Mouse (Mus musculus): ENCODE data around the gene Il17c.
A peak's percentile ranks its signal among the peaks of the same experiment; 100 is the strongest.

The Il17c gene

GRCm38 (mm10) chr8:122421376-122422070, at the start of gene Il17c:
Gene Il17c (plus strand): TSS chr8:122422020.
- no peak for DNase-seq (ENCODE audit: inconsistent ontology term)

- DNase-seq (ENCODE audit: inconsistent ontology term): no peak
Observed at GRCm38 (mm10) chr8:122375320-122375719, 46.5 kb upstream of the Il17c start.

GRCm38 (mm10) chr8:122375751-122376364, 46.0 kb upstream of the Il17c start:
- no peak for DNase-seq (ENCODE audit: inconsistent ontology term)

DNA sequence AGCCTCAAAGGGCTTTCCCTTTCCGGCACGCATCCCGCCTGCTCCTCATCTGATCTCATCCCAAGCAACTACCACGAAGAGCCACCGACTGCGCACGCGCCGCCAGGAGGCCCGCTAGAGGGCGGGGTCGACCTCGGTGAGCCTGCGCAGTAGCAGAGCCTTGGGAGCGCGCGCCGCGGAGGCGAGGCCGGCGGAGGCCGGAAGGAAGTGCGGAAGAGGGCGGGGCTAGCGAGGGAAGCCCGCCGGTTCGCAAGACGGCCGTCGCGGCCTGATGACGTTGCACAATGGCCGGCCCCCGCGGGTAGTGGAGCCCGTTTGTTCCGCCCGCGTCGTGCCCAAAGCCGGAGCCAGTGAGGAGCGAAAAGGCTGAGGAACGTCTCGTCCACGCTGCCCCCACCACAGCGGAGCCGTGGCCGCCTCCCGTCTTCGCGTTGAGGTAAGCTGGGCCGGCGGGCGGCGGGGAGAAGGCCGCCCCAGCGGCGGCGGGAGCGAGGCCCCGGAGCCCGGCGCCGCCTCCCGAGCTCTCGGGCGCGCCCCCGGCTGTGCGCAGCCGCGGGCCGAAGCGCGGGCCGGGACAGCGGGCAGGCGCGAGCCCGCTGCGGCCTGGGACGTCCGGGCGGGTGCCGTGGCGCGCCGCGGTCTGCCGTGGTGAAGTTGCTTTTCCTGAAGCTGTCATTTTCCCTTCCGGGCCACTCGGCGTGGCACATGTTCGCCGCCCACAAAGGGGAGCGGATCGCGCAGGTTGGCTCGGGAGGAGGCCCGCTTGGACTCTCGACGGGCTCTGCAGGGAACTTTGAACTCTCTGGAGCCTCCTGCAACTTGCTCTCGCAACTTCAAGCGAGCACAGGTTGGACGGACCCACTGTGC, 45.2 kb upstream of the Il17c start, which contains the start of gene Zc3h18:
Gene Zc3h18 (plus strand): TSS at position 245 of the 867 bp plus-strand sequence.
- DNase-seq (ENCODE audit: inconsistent ontology term): peak; percentile 99

GRCm38 (mm10) chr8:122383039-122383438, 38.8 kb upstream of the Il17c start:
- no peak for DNase-seq (ENCODE audit: inconsistent ontology term)

- no peak for DNase-seq (ENCODE audit: inconsistent ontology term)
Observed at GRCm38 (mm10) chr8:122389357-122389756, 32.5 kb upstream of the Il17c start.

- no peak for DNase-seq (ENCODE audit: inconsistent ontology term)
Observed at GRCm38 (mm10) chr8:122390758-122391157, 31.1 kb upstream of the Il17c start.

DNA sequence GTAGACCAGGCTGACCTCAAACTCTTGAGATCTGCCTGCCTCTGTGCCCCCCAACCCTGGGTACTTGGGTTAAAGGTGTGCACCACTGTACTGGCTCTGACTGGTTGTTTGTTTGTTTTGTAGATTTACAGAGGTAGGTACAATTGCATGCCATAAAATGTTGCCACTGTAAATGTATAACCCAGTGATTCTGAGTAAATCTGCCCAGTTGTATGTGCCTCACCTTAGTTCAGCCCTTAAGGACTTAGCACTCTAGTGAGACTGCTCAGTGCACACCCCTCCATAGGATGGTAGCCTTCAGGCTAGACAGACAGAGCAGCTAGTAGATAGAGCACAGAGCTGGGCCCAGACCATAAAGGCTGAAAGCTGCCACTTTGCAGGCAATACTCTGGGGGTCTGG, 28.1 kb upstream of the Il17c start:
- no peak for DNase-seq (ENCODE audit: inconsistent ontology term)

DNA sequence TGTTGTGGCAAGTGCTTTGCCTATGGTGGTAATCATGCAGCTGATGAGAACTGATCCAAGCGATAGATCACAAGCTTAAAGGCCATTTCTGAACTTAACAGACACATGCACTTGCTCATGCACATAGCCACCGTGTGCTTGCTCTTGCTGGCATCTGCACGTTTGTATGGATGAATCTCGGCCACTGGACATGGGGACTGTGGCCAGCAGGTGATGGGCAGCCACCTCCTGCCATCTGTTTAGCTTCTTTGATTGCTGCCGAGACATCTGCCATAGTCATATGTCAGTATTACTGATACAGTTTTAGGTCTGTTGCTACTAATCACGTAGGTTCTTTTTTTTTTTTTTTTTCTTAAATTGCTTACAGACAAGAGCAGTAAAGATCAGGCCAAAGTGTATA, 26.5 kb upstream of the Il17c start:
- DNase-seq (ENCODE audit: inconsistent ontology term): no peak

DNA sequence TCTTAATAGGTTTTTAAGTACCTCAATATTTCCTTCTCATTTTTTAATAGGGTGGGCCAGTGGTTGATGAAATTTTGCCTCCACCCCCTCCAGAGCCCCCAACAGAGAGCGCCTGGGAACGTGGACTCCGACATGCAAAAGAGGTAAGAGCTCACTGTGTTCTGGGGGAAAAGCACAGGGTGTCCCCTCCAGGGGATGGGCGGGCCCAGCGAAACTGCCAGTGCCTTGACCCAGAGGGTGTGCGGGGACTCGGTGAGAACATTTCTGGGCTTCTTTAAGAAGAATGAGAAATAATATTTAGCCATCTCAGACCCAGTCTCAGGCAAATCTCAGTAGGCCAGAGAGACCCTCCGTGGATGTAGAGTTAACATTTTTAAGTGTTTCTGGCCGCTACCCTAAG, 23.6 kb upstream of the Il17c start:
- DNase-seq (ENCODE audit: inconsistent ontology term): no peak

DNA sequence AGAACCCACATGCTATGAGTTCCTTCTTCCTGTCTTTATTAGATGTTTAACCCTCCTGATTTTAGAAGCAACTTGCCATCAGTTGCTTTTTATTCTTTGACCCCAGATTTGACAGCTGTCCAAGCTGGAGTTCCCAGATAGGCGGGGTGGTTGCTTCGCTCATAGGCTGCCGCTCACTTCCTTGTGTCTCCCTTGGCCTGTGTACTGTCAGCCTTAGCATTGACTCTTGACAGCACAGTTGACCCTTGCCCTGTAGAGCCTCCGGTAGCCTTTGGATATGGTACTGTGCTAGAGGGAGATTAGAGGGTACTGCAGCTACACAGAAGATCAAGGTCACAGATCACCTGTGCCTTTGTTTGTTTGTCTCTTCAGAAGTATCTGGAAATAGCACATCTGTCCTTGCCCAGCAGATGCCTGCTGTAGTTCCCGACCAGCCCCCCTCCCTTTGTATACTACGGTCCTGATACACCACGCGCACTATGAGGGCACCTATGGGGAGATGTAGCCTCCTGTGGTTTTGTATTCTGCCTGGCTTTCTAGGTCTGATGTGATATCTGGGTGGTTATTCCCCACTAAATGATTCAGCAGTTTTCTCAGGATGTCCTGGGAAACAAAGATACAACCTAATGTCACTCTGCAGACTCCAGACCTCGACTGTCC, 16.5 kb upstream of the Il17c start:
- no peak for DNase-seq (ENCODE audit: inconsistent ontology term)

DNA sequence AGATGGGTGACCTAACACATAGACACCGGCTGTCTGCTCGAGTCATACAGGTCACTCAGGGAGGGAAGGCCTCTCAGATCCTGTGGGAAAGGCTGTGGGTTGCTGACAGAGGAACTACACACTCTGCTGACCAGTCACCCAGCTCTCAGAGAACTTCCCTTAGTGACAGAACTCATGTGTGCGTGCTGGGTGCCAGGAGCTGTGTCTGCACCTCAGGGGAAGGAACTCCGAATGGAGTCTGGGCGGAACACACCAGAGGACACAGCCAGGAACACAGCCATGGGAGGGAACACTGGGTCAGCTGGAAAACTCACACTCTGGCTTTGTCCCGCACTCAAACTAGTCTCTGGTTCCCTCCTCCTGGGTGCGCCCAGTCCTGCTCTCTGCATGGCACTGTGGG, 14.1 kb upstream of the Il17c start:
- no peak for DNase-seq (ENCODE audit: inconsistent ontology term)

GRCm38 (mm10) chr8:122414311-122414710, 7.5 kb upstream of the Il17c start:
- no peak for DNase-seq (ENCODE audit: inconsistent ontology term)

DNA sequence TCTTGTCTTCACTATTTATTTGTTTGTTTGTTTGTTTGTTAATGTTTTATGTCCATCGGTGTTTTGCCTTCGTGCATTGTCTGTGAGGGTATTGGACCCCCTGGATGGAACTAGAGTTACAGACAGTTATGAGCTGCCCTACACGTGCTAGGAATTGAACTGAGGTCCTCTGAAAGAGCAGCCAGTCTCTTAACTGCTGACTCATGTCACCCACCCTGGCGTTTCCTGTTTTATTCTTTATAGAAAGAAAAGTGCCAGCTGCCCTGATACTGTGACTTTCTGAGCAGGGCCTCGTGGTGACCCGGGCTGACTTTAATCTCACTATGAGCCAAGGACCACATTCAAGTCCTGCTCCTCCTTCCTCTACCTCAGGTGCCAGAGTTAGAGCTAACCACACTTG, 6.3 kb upstream of the Il17c start:
- DNase-seq (ENCODE audit: inconsistent ontology term): no peak

- peak; percentile 59 for DNase-seq (ENCODE audit: inconsistent ontology term)
Observed at GRCm38 (mm10) chr8:122419881-122420555, 1.8 kb upstream of the Il17c start.

DNA sequence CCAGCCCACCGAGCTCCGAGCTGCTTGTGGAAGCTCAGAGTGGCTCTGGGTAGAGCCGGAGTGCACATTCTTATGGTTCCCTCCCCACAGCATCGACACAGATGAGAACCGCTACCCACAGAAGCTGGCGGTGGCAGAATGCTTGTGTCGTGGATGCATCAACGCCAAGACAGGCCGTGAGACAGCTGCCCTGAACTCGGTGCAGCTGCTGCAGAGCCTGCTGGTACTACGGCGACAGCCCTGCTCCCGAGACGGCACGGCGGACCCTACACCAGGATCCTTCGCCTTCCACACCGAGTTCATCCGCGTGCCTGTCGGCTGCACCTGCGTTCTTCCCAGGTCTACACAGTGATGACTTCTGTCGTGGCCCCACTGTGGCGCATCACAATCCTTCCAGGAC, 1.4 kb downstream of the Il17c start:
- DNase-seq (ENCODE audit: inconsistent ontology term): no peak

DNA sequence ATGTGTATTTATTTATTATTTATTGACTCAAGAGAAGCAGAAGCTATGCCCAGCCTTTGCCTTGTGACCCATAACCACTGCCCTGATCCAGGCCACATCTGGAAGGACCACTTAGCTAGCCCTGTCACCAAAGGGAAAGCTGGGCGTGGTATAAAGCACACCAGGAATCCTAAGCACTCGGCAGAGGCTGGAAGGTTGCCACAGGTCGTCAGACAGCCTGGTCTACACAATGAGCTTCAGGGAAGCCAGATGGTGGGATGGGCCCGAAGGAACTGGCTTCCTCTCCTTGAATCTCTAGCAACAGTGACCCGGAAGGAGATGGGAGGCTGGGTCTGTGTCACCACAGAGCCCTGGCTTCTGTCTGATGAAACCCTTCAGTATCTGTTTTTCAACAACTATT, 1.8 kb downstream of the Il17c start:
- DNase-seq (ENCODE audit: inconsistent ontology term): peak; percentile 56

DNA sequence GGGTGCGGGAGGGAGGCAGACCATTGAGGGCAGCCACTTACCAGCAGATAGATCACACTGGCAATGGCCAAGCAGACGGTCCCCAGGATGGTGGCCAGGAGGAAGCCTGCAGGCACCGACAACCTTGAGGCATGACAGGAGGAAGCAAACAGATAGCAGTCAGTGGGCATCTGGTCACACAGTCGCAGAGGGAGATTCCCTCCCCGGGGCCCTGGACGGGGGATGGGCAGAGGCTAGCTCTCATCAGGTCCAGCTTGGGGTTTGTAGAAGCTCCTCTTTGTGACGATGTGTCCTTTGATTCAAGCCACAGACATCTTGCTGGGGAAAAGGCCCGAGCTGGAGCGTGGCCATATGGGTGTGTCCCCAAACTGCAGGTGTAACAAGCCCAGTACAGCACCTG, 4.3 kb downstream of the Il17c start:
- no peak for DNase-seq (ENCODE audit: inconsistent ontology term)

- no peak for DNase-seq (ENCODE audit: inconsistent ontology term)
Observed at GRCm38 (mm10) chr8:122427607-122428006, 5.8 kb downstream of the Il17c start.

DNA sequence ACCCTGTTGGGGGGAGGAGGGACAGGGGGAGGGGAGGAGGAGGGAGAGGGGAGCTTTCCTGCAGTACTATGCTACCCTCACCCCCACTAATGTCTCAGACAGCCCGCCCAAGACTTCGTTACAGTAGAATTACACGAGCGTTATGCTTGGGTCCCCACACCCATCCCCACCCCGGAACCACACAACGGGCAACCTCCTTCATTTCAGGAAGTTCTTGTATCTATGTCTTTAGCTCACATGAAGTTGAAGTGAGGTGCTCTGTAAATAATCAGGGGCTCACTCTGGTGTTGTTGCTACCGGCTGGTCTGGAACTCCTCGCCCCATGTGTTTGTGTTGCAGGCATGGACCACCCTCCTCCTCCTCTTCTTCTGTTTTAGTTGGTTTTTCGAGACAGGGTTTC, 6.3 kb downstream of the Il17c start:
- DNase-seq (ENCODE audit: inconsistent ontology term): no peak

DNA sequence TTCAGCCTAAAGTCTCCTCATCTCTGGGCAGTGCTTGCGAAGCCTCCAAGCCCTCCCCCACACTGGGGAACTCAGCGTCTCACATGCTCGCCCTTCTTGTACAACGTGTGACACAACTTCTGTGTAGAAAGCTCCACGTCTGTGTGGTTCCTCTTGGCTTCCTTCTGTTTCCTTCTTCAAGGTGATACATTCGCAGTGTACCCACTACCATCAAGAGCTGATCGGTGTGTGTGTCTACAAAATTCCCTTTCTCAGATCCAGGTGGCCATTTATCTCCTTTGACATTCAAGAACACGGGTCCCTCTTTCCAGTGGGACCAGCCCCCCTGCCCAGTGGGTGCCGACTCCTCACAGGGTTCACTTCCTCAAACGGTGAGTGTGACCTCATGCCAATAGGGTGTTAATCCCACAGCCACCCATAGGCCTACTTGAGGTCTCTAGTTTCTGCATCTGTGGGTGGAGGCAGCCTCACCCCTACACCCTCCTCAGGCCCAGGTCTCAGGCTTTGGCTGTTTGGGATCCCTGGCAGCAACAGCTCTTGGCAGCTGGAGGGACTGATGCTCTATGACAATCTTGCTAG, 8.3 kb downstream of the Il17c start:
- DNase-seq (ENCODE audit: inconsistent ontology term): no peak

All from Muller cell, postnatal 12 days (primary cell).